Mouse (Mus musculus) spleen, adult 2 months (tissue): ENCODE data around the gene Pmm1.

Experiments
- CTCF ChIP-seq: fragments of 200-500 bp; IDR thresholded peaks from 2 replicates; pipeline ENCODE4 v1.5.1; 2011; ENCODE audit warnings: mild to moderate bottlenecking, inconsistent platforms; ENCODE audit not compliant: insufficient read depth, insufficient read length, insufficient replicate concordance; ENCODE audit errors: extremely low read depth
- POLR2A ChIP-seq: fragments of 200-500 bp; IDR thresholded peaks from 2 replicates; pipeline ENCODE4 v1.6.1; 2011; ENCODE audit warnings: low read depth, low read length, inconsistent platforms

DNA sequence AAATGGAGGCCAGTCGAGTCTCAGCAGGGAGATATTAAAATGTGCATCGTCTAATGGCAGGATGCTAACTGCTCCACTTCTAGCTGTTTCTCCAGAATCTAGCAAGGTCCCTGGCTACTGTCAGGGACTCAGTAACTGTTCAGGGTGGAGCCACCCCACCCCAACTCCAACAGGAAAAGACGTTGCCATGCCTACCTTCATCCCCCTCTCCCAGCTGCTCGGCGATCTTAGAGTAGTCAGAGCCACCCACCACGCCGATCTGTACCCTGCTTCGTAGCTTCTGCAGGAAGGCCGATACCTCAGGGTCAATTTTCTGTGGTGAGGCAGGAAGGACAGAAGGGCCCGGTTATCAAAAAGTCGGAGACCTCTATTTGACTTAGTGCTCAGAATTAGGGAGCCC lies 3.1 kb downstream of the Pmm1 start:
- TF ChIP-seq POLR2A (no peak), CTCF (no peak)
